Mouse (Mus musculus) thymus, postnatal 10 days (tissue): ENCODE data around the gene Polr2b.

ENCODE experiments used
- DNase-seq, 2 experiments: peaks; one replicate each; pipeline ENCODE4 v3.0.0; 2021; ENCODE audit warnings: low spot score in 2 of 2

Polr2b gene

DNA sequence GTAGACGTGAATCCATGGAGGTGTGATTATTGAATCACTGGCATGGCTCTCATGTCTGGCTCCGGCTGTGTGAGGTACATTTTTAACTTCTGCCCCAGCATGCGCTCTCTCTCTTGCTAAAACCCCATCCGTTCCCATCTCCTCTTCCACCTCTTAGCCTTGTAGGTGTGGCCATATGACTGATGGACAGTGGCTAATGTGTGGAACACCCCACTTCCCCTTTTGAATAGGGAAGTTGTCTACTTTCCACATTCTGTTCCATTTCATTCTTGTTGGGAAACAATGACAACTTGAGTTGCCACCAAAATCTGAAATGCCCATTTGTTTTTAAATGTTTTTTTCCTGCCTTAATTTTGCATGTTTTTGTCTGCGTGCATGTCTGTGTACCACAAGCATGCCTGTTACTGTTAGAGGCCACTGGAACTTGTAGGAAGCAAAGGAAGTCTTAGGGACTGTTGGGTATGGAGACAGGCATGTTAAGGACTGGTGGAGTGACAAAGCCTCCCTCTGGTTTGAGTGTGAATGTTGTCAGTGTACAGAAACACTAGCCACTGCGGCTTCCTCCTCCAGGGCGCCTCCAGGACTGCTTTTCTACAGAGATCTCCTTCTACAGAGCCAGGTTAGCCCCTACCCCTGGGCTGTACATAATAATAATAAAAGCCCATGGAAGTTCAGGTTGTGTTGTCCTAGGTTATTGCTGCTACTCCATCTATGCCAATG lies 17.0 kb upstream of the Polr2b start:
- DNase-seq: no peak

DNA sequence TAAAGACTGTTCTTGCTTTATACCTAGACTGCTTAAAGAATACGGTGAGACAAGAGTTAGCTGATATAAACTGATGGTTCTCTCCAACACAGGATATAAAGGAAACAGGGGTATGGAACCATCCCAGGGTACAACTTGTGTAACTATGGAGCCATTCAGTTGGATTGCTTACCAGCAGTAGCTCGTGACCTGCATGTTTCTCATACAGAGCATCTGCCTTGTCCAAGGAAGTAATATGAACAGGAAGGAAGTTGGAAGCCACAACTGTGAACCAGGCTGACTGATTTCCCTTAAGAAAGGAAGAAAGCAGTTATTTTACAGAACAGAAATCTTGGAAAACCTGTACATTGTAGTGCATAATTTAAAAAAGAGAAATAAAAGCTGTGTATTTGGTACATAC lies 10.5 kb upstream of the Polr2b start:
- no peak for DNase-seq

DNA sequence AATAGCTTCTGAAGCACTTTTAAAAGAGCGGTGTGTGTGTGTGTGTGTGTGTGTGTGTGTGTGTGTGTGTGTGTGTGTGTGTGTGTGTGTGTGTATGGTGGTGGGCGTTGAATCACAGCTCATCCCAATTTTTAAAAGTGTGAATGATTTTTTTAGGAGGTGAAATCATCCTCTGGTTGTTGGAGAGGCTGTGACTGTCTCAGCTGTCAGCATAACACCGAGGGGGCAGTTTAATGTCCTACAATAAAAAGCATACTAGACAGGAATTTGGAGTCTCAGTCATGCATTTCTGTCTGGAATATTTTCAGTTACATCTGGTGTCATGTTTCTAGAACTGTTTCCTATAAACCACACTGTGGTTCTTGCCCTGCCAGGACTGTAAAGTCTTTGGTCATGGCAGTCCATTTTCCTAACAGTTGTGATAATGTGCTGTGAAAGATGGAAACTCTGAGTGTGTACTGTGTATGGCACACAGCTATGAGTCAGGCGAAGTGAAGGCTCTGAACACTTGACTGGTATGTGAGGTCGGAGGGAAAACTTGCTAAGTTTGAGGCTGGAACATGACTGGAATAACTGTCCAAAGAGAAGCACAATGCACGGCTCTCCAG lies 8.5 kb upstream of the Polr2b start:
- DNase-seq: no peak

DNA sequence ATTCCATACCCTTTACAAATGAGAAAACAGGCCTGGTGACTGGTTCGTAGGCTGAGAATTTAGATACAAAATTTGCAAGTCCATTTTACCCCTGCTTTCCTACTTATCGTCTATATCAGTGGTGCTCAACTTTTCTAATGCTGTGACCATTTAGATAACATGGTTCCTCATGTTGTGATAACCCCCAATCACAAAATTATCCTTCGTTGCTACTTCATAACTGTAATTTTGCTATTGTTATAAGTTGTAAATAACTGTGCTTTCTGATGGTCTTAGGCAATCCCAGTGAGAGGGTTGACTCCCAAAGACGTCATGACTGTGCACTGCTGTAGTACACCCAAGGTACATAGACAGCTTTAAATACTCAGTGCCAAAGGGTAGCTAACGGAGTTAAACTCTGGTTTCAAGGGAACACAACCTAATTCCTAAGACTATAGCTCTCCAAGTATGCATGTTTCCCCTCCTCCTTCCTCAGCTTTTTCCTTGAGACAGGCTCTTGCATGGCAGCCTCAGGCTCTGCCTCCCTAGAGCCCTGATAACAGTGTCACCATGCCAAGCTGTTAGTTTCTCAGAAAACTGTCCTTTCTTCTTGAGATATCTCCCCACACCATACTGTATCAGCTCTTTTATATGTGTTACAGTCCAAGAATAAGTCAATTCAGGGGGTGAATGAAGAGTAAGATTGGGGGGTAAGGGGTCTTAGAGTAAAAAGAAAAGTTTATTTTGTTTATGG lies 2.0 kb upstream of the Polr2b start:
- DNase-seq: no peak

DNA sequence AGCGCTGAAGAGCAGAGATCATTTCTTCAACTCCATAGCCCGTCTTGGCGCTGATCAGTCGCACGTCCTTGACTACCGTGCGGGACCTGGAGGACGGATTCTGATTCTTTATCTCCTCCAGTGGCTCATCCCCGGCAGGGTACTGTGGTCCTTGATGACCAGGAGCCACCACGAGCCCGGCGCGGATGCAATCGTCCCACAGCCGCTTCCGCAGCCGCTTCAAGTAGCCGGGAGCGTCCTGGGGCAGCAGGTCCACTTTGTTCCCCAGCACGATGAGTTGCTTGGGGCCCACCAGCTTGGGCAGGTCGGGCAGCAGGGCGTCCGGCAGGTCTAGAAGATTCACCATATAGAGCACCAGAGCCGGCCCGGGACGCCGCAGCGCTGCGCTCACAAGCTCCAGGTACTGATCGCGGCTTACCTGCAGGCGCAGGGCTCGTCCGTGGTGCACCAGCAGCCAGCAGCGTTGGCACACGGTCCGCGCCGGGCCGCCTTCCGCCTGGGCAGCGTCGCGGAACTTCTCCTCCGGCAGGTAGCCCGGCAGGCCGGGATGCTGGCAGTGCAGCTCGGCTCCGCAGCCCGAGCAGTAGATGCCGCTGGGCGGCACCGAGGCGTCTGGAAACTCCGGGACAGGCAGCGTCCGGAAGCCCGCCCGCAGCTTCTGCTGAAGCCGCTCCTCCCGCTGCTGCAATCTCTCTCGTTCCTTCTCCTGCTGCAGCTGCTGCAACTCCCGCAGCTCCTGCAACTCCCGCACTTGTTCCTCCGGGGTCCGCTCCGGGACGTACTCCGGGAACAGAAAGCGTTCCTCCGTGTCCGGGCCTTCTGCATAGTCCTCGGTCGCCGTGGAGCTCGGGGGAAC lies 668 bp upstream of the Polr2b start:
- DNase-seq: peak in 1 of 2 experiments; percentile 50

DNA sequence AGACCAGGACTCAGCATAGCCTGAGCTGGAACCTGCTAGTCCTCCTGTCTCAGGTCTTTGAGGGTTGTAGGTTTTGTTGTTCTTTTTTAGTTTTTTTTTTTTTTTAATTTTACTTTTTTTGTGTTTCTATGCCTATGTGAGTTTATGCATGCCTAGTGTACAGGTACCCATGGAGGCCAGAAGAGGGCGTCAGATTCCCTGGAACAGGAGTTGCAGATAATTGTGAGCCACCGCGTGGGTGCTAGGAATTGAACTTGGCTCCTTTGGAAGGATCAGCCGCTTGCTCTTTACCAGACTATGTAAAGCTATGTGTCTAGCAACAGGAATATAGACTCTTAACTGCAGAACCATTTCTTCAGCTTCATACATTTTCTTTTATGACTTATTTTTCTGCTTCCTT lies 4.3 kb downstream of the Polr2b start:
- DNase-seq: no peak

DNA sequence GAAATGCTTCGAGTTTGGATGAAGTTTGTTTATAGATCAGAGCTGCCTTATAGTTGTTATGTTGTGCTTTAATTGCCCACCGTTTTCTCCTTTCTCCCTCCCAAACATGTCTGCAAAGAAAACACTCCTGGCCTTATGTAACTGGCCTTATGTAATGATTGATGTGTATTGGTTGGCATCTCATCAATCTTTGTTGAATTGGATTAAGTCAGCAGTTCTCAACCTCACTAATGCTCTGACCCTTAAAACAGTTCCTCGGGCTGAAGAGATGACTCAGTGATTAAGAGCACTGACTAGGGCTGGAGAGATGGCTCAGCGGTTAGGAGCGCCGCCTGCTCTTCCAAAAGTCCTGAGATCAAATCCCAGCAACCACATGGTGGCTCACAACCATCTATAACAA lies 5.0 kb downstream of the Polr2b start:
- no peak for DNase-seq

DNA sequence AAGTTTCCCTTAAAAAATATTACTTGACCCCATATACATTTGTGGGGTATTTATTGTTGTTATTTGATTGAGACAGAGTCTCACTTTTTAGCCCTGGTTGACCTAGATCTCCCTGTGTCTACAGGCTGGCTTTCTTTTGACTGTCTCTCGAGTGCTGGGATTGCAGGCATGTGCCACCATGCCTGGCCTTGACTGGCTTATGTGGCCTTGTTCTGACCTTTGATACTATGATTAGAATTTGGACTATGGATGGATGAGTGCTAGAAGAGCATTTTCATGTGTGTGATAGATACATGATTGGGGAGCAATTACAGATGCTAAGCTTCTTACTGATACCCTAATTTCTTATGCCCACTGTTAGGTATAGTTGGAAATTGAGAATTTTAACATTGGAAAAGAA lies 15.0 kb downstream of the Polr2b start:
- DNase-seq: no peak

DNA sequence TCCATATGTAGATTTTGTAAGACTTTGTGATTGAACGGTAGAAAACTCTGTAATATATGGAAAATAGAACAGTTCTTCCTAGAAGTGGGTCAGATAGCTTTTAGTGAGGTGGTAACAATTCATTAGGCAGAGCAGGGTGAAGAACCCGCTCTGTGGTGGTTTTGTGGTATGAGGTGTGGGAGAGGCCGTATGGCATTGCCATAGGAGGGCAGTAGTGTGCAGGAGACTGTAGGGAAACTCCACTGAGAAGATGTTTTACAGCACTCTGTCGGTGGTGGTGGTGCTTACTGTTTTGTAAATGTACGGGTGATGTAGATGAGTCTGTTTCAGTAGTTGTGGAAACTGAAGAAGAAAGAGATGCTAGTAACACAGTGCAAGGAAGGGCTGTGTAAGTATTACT lies 20.2 kb downstream of the Polr2b start:
- DNase-seq: no peak

DNA sequence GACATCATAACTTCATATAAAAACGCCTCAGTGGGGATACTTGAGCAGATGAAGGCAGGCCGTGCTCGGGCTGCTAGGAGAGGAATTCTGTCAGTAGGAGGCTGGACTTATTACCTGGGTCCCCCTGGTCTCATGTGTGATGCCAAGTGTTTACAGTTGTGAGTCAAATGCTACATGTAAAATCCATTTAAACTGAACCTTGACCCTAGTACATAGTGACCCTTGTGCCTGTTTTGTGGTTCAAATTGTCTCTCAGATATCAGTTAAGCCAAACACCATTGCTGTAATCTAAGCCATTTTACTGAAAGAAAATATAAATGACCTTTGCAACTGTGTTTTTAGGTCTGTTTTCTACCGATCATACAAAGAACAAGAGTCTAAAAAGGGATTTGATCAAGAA lies 30.1 kb downstream of the Polr2b start:
- DNase-seq: no peak

DNA sequence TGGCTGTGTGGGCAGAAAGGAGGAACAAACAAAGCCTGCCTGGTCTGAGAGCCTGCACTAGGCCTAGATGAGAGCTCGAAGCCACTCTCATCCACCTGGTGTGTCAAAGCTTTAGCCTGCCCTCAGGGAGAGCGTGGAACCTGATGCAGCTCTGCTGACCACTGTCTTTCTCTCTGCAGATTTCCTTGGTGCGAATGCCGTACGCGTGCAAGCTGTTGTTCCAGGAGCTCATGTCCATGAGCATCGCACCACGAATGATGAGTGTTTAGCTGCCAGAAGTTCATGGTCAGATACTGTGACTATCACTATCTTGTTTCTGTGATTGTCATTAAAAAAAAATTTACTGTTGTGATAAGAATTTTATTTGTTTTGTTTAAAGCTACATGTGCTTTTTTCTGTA lies 39.0 kb downstream of the Polr2b start:
- no peak for DNase-seq

DNA sequence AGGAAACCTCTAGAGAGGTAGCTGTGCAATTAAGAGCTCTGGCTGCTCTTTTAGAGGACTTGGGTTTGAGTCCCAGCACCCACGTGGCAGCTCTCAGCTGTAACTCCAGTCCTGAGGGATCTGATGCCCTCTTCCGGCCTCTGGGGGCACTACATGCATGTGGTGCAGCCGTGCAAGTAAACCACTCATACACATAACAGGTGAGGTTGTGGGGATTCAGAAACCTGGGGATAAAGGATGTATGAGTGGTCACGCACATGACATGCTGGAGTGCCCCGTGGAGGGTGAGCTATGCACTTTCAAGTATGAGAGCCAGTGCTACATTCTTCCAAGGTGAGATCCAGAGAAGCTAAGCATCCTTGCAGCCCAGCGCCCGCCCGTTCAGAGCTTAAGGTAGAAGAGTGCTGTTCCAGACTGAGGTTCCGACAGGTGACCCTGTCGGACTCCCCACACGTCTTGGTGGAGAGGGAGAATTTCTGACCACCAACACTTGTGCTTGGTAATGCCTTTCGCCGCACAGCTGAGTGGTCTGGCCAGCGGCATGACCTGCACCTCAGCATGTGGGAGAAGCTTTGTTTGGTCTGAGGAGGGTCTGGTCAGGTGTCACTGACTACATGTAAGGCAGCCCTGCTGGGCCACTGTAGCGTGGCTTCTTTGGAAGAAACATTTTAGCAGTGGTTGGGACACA lies 40.2 kb downstream of the Polr2b start:
- DNase-seq: no peak

DNA sequence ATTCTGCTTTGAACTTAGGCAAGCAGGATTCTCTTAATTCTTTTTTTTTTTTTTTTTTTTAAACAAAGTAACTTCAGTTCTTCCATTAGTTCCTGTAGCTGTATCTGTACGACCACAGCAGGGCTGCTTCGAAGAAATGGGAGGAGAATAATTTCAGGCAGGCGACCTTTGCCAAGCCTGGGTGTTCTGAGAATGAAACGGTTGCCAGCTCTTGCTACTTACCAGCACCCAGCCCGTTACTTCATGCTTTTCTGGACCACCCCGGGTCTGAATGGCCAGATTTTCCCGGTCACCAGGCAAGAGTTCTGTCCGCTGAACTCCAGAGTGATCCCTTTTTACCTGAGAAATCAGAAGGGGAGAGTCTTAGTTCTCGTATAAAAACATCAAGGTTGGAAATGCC lies 41.7 kb downstream of the Polr2b start:
- DNase-seq: no peak

DNA sequence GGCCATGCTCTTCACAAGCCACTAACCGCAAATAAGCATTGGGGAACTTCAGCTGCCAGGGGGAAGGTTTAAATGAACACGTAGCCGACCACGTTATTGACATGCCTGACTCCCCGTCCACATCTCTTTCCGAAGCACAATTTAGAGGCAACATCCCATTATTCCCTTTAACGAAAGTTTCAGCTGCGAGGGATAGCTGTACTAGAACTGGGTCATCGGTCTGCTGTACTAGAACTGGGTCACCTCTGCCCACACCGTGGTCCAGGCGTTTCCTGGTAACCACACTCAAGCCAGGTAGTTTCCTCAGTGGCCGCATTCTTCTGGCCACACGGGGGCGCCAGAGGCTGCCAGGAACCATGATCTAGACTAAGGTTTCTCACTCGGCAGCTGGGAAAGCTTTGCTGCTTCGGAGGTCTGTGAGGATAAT lies 44.4 kb downstream of the Polr2b start:
- peak; percentile 57 to 81 for DNase-seq

DNA sequence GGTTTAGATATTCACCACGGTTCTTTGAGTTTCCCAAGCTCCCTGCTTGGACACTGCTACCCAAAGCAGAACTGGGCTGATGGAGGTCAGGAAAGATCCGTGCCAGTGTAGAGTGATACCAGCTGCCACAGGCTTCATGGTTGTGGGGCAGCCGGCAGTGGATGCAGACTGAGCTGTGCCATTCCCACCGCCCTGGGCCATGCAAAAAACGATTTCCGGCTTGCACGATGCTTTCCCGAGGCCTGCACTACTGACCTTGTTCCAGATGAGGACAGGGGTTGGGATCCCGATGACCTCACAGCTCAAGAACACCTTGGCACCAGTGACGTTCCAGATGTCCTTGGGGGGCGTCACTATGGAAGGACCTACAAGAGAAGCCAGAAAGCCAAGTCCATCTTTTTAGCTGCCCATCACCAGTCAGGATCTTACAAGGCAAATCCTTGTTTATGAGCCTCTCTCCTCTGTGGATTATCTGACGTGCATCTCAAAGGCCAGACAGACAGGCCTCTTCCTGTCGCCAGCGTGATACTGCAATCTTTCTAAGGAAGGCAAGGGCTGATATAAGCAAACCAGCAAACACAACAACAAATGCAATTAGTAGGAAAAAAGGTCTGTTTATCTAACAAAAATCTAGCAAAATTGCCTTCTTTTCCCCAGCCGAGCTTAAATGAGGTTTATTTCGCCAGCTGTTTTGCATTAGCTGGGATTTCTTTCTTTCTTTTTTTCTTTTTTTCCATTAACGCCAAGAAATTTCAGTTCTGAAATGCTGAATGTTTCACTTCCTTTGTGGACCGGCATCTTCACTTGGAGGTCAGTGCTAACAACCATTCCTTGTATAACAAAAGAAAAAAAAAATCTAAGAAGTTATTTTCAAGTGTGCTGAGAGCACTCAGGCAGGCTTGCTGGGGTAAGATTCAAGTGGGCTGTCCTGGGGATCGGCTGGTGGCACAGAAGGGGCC lies 45.6 kb downstream of the Polr2b start:
- no peak for DNase-seq

DNA sequence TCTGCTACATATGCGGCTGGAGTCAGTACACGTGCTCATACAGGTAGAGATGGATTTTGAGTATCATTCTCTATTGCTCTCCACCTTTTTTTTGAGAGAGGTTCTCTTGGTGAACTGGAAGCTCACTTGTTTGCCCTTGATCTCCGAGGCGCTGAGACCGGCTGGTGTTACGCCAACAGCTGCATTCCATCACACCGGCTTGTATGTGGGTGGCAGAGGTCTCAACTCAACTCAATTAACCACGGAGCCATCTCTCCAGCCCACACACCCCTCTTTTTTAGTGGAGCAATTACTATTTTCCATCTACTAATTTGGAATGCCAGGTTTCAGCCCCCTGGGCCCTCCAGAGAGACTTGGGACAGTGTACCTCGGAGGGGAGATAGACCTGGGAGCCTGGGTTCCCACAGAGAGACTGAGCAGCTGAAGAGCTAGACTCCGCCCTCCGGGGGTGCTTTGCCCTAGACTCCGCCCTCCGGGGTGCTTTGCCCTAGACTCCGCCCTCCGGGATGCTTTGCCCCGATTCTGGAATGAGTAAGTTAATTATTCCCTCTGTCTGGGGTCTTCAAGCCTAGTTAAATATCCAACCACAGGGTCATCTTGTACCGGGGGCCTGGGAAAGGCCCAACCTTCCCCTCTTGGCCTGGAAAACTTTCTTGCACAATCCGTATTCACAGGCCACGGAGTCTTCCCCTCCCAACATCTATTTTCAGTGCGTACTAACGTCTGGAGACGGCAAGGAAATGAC lies 47.6 kb downstream of the Polr2b start:
- DNase-seq: peak; percentile 63 to 73

DNA sequence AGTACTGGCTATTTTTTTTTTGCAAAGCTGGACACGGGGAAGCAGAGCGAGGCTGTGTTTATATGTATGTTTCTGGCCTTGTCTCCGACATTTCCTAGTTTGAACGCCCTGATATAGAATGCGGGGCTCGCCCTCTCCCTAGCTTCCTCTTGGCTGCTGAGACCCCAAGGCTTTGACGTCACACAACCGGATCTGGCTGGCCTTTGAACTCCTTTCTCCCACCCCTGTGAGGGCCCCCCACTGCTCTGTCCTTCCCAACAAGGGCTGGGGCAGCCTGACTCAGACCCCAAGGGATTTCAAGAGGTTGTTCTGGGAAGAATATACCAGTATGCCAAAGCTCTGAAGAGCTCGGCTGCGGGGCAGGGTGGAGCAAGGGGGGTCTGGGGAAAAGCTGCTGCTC lies 48.4 kb downstream of the Polr2b start:
- peak; percentile 30 for DNase-seq

DNA sequence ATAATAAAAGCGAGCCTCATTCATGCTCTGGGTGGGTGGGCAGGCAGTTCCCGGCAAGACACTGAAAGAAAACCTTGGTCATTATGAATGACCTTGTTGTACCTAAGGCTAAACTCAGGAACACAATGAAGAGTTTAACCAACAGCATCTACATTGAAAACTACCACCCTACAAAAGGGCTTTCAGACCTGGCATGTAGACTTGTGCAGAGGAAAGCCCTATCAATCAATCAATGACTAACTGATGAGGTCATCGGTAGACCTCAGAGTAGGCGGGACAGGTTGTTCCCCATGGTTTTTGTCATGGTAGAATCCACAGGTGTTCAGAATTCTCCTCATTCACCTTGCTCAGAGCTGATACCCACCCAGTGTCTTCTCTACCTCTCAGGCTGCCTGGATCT lies 50.0 kb downstream of the Polr2b start:
- no peak for DNase-seq

DNA sequence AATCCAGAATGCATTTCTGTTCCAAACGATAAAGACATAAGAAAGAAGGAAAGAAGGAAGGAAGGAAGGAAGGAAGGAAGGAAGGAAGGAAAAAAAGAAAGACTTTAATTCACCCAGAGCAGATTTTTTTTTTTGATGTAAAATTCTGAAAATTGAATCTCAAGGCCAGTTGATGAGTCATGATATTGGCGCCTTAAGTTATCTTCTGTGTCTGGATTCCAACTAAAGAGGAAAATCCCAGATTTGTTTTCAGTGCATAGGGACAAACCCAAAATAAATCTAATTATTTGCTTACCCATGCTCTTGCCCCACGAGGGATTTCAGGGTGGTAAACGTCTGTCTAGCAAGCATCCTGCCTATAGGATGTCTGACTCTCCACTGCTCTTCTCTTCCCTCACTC lies 51.1 kb downstream of the Polr2b start:
- DNase-seq: no peak

DNA sequence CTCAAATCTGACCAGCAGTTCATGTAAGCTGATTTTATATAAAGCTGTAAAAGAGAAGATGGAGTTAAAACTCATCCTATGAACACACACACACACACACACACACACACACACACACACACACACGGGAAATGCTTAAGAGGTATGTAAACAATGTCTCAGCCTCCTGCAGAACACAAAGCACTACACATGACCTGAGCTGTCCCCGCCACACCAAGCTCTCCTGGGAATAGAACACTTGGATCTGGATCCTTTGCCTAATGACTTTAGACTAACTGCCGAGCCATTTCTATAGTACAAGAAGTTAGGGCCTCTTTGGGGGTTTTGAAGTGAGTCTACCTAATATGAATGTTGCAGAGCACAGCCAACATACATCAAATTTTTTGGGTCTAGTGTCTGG lies 52.2 kb downstream of the Polr2b start:
- no peak for DNase-seq
